Mouse (Mus musculus) MEL (cell line): ENCODE measurements around the gene Zfp553. TPM values are rescaled to one million over a fixed set of nuclear protein-coding genes. Genes with fewer than 3 reads are reported as not detected.

Source experiments
- DNase-seq: peaks from one replicate; pipeline ENCODE4 v3.0.0; 2011; ENCODE audit warnings: low read depth, low spot score
- H3K27ac ChIP-seq: 2 replicates; pipeline ENCODE4 v1.5.1; 2012; ENCODE audit warnings: low read depth, mild to moderate bottlenecking, control low read depth, low read length, moderate library complexity; ENCODE audit not compliant: control insufficient read depth
- H3K27me3 ChIP-seq, 2 experiments: fragments of 150-350 bp in 1 of 2; sonication (generic) in 1 of 2; 2 replicates each; pipeline ENCODE4 v1.6.1; 2012; ENCODE audit warnings: low read length in 2 of 2, mild to moderate bottlenecking in 2 of 2, improper control_type of control experiment in 1 of 2, moderate library complexity in 1 of 2; ENCODE audit not compliant: insufficient read depth in 2 of 2, control insufficient read depth in 1 of 2
- H3K36me3 ChIP-seq, 2 experiments: 2 replicates each; pipeline ENCODE4 v1.6.1; 2012 to 2014; ENCODE audit warnings: low read length in 2 of 2, improper control_type of control experiment in 1 of 2, inconsistent platforms in 1 of 2, mild to moderate bottlenecking in 1 of 2; ENCODE audit not compliant: insufficient read depth in 2 of 2, control insufficient read depth in 1 of 2
- H3K4me1 ChIP-seq, 2 experiments: fragments of 150-350 bp in 1 of 2; sonication (generic) in 1 of 2; 2 replicates each; pipeline ENCODE4 v1.6.1; 2012; ENCODE audit warnings: low read length in 2 of 2, improper control_type of control experiment in 1 of 2, mild to moderate bottlenecking in 1 of 2; ENCODE audit not compliant: insufficient read depth in 2 of 2, control insufficient read depth in 1 of 2
- H3K4me3 ChIP-seq, 2 experiments: fragments of 150-350 bp in 1 of 2; sonication (generic) in 1 of 2; 2 replicates each; pipeline ENCODE4 v1.5.1; 2012; ENCODE audit warnings: low read depth in 2 of 2, low read length in 2 of 2, mild to moderate bottlenecking in 2 of 2, moderate library complexity in 2 of 2, control low read depth in 1 of 2, improper control_type of control experiment in 1 of 2; ENCODE audit not compliant: control insufficient read depth in 1 of 2, insufficient read depth in 1 of 2
- H3K79me2 ChIP-seq: 2 replicates; pipeline ENCODE4 v1.6.1; 2012; ENCODE audit warnings: mild to moderate bottlenecking, low read length, moderate library complexity; ENCODE audit not compliant: control insufficient read depth, poor library complexity, insufficient read depth
- H3K9ac ChIP-seq: 2 replicates; pipeline ENCODE4 v1.6.1; 2012; ENCODE audit warnings: low read depth, mild to moderate bottlenecking, control low read depth, low read length, moderate library complexity; ENCODE audit not compliant: control insufficient read depth, poor library complexity, severe bottlenecking
- H3K9me3 ChIP-seq: fragments of 150-350 bp; sonication (generic); replicated peaks from 2 replicates; pipeline ENCODE4 v1.6.1; 2012; ENCODE audit warnings: mild to moderate bottlenecking, low read length, improper control_type of control experiment, moderate library complexity; ENCODE audit not compliant: insufficient read depth
- BHLHE40 ChIP-seq: IDR thresholded peaks from 2 replicates; pipeline ENCODE4 v1.6.1; 2012; ENCODE audit warnings: low read depth, mild to moderate bottlenecking, inconsistent platforms, low read length, improper control_type of control experiment, borderline replicate concordance
- CHD1 ChIP-seq: IDR thresholded peaks from 2 replicates; pipeline ENCODE4 v1.6.1; 2012; ENCODE audit warnings: low read depth, mild to moderate bottlenecking, inconsistent platforms, low read length, improper control_type of control experiment
- CHD2 ChIP-seq: IDR thresholded peaks from 2 replicates; pipeline ENCODE4 v1.6.1; 2011; ENCODE audit warnings: low read length, improper control_type of control experiment
- CTCF ChIP-seq, 3 experiments: IDR thresholded peaks in 2 of 3; conservative IDR thresholded peaks in 1 of 3; 2 replicates each; pipeline ENCODE4 v1.5.1; 2011 to 2012; ENCODE audit warnings: low read length in 3 of 3, low read depth in 2 of 3, mild to moderate bottlenecking in 2 of 3, improper control_type of control experiment in 1 of 3, inconsistent platforms in 1 of 3, mixed read lengths in 1 of 3, moderate library complexity in 1 of 3; ENCODE audit not compliant: control insufficient read depth in 1 of 3, insufficient read depth in 1 of 3, poor library complexity in 1 of 3, severe bottlenecking in 1 of 3
- E2F4 ChIP-seq: IDR thresholded peaks from 2 replicates; pipeline ENCODE4 v1.6.1; 2011; ENCODE audit warnings: low read depth, low read length, improper control_type of control experiment, borderline replicate concordance
- ELF1 ChIP-seq: IDR thresholded peaks from 2 replicates; pipeline ENCODE4 v1.6.1; 2014; ENCODE audit warnings: low read depth, mild to moderate bottlenecking, inconsistent platforms, low read length, improper control_type of control experiment, moderate library complexity
- EP300 ChIP-seq, 2 experiments: IDR thresholded peaks; 2 replicates each; pipeline ENCODE4 v1.6.1; 2011; ENCODE audit warnings: improper control_type of control experiment in 2 of 2, low read length in 2 of 2, low read depth in 1 of 2, mild to moderate bottlenecking in 1 of 2
- ETS1 ChIP-seq: IDR thresholded peaks from 2 replicates; pipeline ENCODE4 v1.6.1; 2012; ENCODE audit warnings: low read depth, mild to moderate bottlenecking, inconsistent platforms, low read length, improper control_type of control experiment, moderate library complexity
- GABPA ChIP-seq: IDR thresholded peaks from 2 replicates; pipeline ENCODE4 v1.6.1; 2012; ENCODE audit warnings: low read depth, mild to moderate bottlenecking, inconsistent platforms, low read length, improper control_type of control experiment, moderate library complexity
- GATA1 ChIP-seq: IDR thresholded peaks from 2 replicates; pipeline ENCODE4 v1.6.1; 2011; ENCODE audit warnings: low read depth, low read length, improper control_type of control experiment
- HCFC1 ChIP-seq: IDR thresholded peaks from 2 replicates; pipeline ENCODE4 v1.6.1; 2012; ENCODE audit warnings: low read depth, mild to moderate bottlenecking, inconsistent platforms, low read length, improper control_type of control experiment, moderate library complexity
- KAT2A ChIP-seq: conservative IDR thresholded peaks from 2 replicates; pipeline ENCODE4 v1.6.1; 2012; ENCODE audit warnings: low read depth, low read length, improper control_type of control experiment, inconsistent platforms
- MAFK ChIP-seq: IDR thresholded peaks from 2 replicates; pipeline ENCODE4 v1.6.1; 2011; ENCODE audit warnings: low read depth, mild to moderate bottlenecking, low read length, improper control_type of control experiment, borderline replicate concordance
- MAX ChIP-seq: IDR thresholded peaks from 2 replicates; pipeline ENCODE4 v1.6.1; 2011; ENCODE audit warnings: low read length, improper control_type of control experiment
- MAZ ChIP-seq: IDR thresholded peaks from 2 replicates; pipeline ENCODE4 v1.6.1; 2012; ENCODE audit warnings: low read depth, mild to moderate bottlenecking, inconsistent platforms, low read length, improper control_type of control experiment
- MEF2A ChIP-seq: IDR thresholded peaks from 2 replicates; pipeline ENCODE4 v1.6.1; 2014; ENCODE audit warnings: low read depth, mild to moderate bottlenecking, inconsistent platforms, low read length, improper control_type of control experiment; ENCODE audit not compliant: poor library complexity, insufficient replicate concordance, severe bottlenecking; ENCODE audit errors: extremely low read depth
- MXI1 ChIP-seq: IDR thresholded peaks from 2 replicates; pipeline ENCODE4 v1.6.1; 2011; ENCODE audit warnings: mild to moderate bottlenecking, low read depth, low read length, improper control_type of control experiment
- MYB ChIP-seq: IDR thresholded peaks from 2 replicates; pipeline ENCODE4 v1.6.1; 2011; ENCODE audit warnings: mild to moderate bottlenecking, low read depth, low read length, improper control_type of control experiment
- MYC ChIP-seq: IDR thresholded peaks from 2 replicates; pipeline ENCODE4 v1.6.1; 2011; ENCODE audit warnings: low read depth, mild to moderate bottlenecking, low read length, improper control_type of control experiment, moderate library complexity
- NELFE ChIP-seq: IDR thresholded peaks from 2 replicates; pipeline ENCODE4 v1.6.1; 2011; ENCODE audit warnings: low read depth, low read length, improper control_type of control experiment
- NRF1 ChIP-seq: IDR thresholded peaks from 2 replicates; pipeline ENCODE4 v1.6.1; 2014; ENCODE audit warnings: low read depth, mild to moderate bottlenecking, inconsistent platforms, low read length, improper control_type of control experiment, moderate library complexity; ENCODE audit not compliant: poor library complexity, insufficient read depth, severe bottlenecking
- POLR2A ChIP-seq, 2 experiments: IDR thresholded peaks; 2 replicates each; pipeline ENCODE4 v1.6.1; 2011 to 2012; ENCODE audit warnings: low read length in 2 of 2, mild to moderate bottlenecking in 2 of 2, control low read depth in 1 of 2, improper control_type of control experiment in 1 of 2, low read depth in 1 of 2, moderate library complexity in 1 of 2; ENCODE audit not compliant: control insufficient read depth in 1 of 2, insufficient read depth in 1 of 2, poor library complexity in 1 of 2
- POLR2AphosphoS5 ChIP-seq: IDR thresholded peaks from 2 replicates; pipeline ENCODE4 v1.6.1; 2012; ENCODE audit warnings: low read depth, borderline replicate concordance, mild to moderate bottlenecking, inconsistent platforms, low read length, moderate library complexity, mixed read lengths
- RAD21 ChIP-seq: IDR thresholded peaks from 2 replicates; pipeline ENCODE4 v1.6.1; 2011; ENCODE audit warnings: mild to moderate bottlenecking, low read depth, low read length, improper control_type of control experiment
- RCOR1 ChIP-seq: IDR thresholded peaks from 2 replicates; pipeline ENCODE4 v1.6.1; 2012; ENCODE audit warnings: low read depth, mild to moderate bottlenecking, inconsistent platforms, low read length, improper control_type of control experiment
- SIN3A ChIP-seq: IDR thresholded peaks from 2 replicates; pipeline ENCODE4 v1.6.1; 2012; ENCODE audit warnings: low read length, improper control_type of control experiment, inconsistent platforms
- SMC3 ChIP-seq: IDR thresholded peaks from 2 replicates; pipeline ENCODE4 v1.6.1; 2011; ENCODE audit warnings: low read depth, low read length, improper control_type of control experiment
- TAL1 ChIP-seq: IDR thresholded peaks from 2 replicates; pipeline ENCODE4 v1.6.1; 2012; ENCODE audit warnings: mild to moderate bottlenecking, inconsistent platforms, low read length, moderate library complexity, mixed read lengths
- TBP ChIP-seq: IDR thresholded peaks from 2 replicates; pipeline ENCODE4 v1.8.0; 2011; ENCODE audit warnings: low read depth, low read length, improper control_type of control experiment
- TCF12 ChIP-seq: IDR thresholded peaks from 2 replicates; pipeline ENCODE4 v1.6.1; 2014; ENCODE audit warnings: low read depth, mild to moderate bottlenecking, inconsistent platforms, low read length, improper control_type of control experiment, moderate library complexity
- UBTF ChIP-seq: IDR thresholded peaks from 2 replicates; pipeline ENCODE4 v1.6.1; 2012; ENCODE audit warnings: low read depth, mild to moderate bottlenecking, inconsistent platforms, low read length, improper control_type of control experiment, moderate library complexity, borderline replicate concordance; ENCODE audit not compliant: insufficient read depth
- USF1 ChIP-seq: IDR thresholded peaks from 2 replicates; pipeline ENCODE4 v1.6.1; 2014; ENCODE audit warnings: low read depth, mild to moderate bottlenecking, inconsistent platforms, low read length, improper control_type of control experiment, moderate library complexity
- USF2 ChIP-seq, 2 experiments: IDR thresholded peaks; 2 replicates each; pipeline ENCODE4 v1.6.1; 2011 to 2012; ENCODE audit warnings: improper control_type of control experiment in 2 of 2, low read length in 2 of 2, borderline replicate concordance in 1 of 2, inconsistent platforms in 1 of 2, low read depth in 1 of 2, mild to moderate bottlenecking in 1 of 2; ENCODE audit not compliant: insufficient read depth in 1 of 2
- ZC3H11A ChIP-seq: IDR thresholded peaks from 2 replicates; pipeline ENCODE4 v1.6.1; 2012; ENCODE audit warnings: low read depth, mild to moderate bottlenecking, inconsistent platforms, low read length, improper control_type of control experiment
- ZKSCAN1 ChIP-seq: IDR thresholded peaks from 2 replicates; pipeline ENCODE4 v1.6.1; 2012; ENCODE audit warnings: low read depth, mild to moderate bottlenecking, inconsistent platforms, low read length, improper control_type of control experiment, moderate library complexity
- ZMIZ1 ChIP-seq: IDR thresholded peaks from 2 replicates; pipeline ENCODE4 v1.6.1; 2012; ENCODE audit warnings: low read depth, mild to moderate bottlenecking, inconsistent platforms, low read length, improper control_type of control experiment, moderate library complexity
- ZNF384 ChIP-seq: IDR thresholded peaks from 2 replicates; pipeline ENCODE4 v1.6.1; 2012; ENCODE audit warnings: low read depth, mild to moderate bottlenecking, inconsistent platforms, low read length, improper control_type of control experiment
- polyA plus RNA-seq, 2 experiments: library from polyadenylated mRNA; stranded (reverse) in 1 of 2; unstranded in 1 of 2; fragments of >175 nt in 1 of 2; fragments of >200 nt in 1 of 2; gene quantifications; 2 replicates each; pipeline versions ENCODE4 v1.2.1 to v1.2.4; 2012; ENCODE audit warnings: low replicate concordance in 2 of 2, low read depth in 1 of 2; ENCODE audit not compliant: insufficient read length in 2 of 2, insufficient read depth in 1 of 2, missing spikeins in 1 of 2
- total RNA-seq: library from RNA; depleted of rRNA; stranded (reverse); fragments of 300-350 nt; gene quantifications from 2 replicates; pipeline ENCODE4 v1.2.3, GENCODE M21; 2012

Zfp553 gene
- total and polyA plus RNA-seq, 3 experiments, result 14.6 to 19.0 TPM; not detected in 1

GRCm38 (mm10) chr7:127278311-127278710, 45.5 kb downstream of the Zfp553 start:
- Histone ChIP-seq H3K9ac (peak overlapping the region; percentile 52), H3K4me3 (peak overlapping the region; percentile 9 to 32; a peak in 3 of 4 replicates), H3K27ac (no peak overlapping the region), H3K79me2 (peaks cover 7% of the 10 kb centered on the region), H3K27me3 (no peaks in the 10 kb centered on the region), H3K36me3 (peaks cover 0 to 18% of the 10 kb centered on the region in 2 experiments; a peak in 2 of 4 replicates), H3K9me3 (no peaks in the 10 kb centered on the region), H3K4me1 (peaks cover 12 to 19% of the 10 kb centered on the region in 2 experiments)
- peak; percentile 86 for DNase-seq
- TF ChIP-seq ZNF384 (no peak), NELFE (peak; percentile 32; the same call in 1 of the 2 replicates), MAX (peak; percentile 79), ZC3H11A (peak; percentile 46), CTCF (IDR thresholded peaks at IDR 0.05 in 2 of 3, conservative IDR thresholded peaks at IDR 0.05 in 1 of 3; ENCODE audit: control insufficient read depth in 1 of 3, insufficient read depth in 1 of 3, low read depth in 2 of 3, low read length in 3 of 3, poor library complexity in 1 of 3, severe bottlenecking in 1 of 3) (peak; percentile 70 to 87 (median 81)), USF1 (peak; percentile 68), RAD21 (peak; percentile 64), MEF2A (no peak), TAL1 (no peak), SIN3A (peak; percentile 77), CHD1 (no peak), MYB (no peak), MXI1 (peak; percentile 93), MAZ (no peak), E2F4 (no peak), KAT2A (no peak), ETS1 (peak; percentile 40; the same call in 1 of the 2 replicates), TCF12 (peak; percentile 25; the same call in 1 of the 2 replicates), MYC (peak; percentile 96), NRF1 (no peak), GABPA (no peak), POLR2A (IDR thresholded peaks at IDR 0.05; ENCODE audit: control insufficient read depth in 1 of 2, insufficient read depth in 1 of 2, low read depth in 1 of 2, low read length in 2 of 2, poor library complexity in 1 of 2) (0 out of 4 replicates have a peak, but pooled peaks of 1 of the 2 experiments have one; percentile 24), USF2 (IDR thresholded peaks at IDR 0.05; ENCODE audit: borderline replicate concordance in 1 of 2, insufficient read depth in 1 of 2, low read depth in 1 of 2, low read length in 2 of 2) (no peak), ELF1 (peak; percentile 75), EP300 (IDR thresholded peaks at IDR 0.05; ENCODE audit: low read depth in 1 of 2, low read length in 2 of 2) (no peak), ZKSCAN1 (no peak), SMC3 (peak; percentile 67), CHD2 (no peak), ZMIZ1 (no peak), MAFK (no peak), UBTF (no peak), GATA1 (no peak), RCOR1 (0 out of 2 replicates have a peak, but pooled peaks have one; percentile 21), TBP (no peak), POLR2AphosphoS5 (no peak), HCFC1 (peak; percentile 61), BHLHE40 (no peak; the same call in 1 of the 2 replicates)
